Mouse (Mus musculus) heart, postnatal 4 days (tissue): Measurements from ENCODE around the gene Rad51d. TPM values are rescaled to one million over a fixed set of nuclear protein-coding genes. Genes with fewer than 3 reads are reported as not detected.

ENCODE experiments used
- total RNA-seq, 2 experiments: library from RNA; stranded (reverse); gene quantifications; 2 replicates each; pipeline ENCODE4 v1.2.3; 2021

Gene Rad51d
- total RNA-seq, 2 experiments from 2014 or later: 10.2 to 11.0 TPM

Other genes starting within 250 kb of the Rad51d start
- under 1 TPM in 1 of 2 experiments, not detected in 1; 0.27 TPM for gene Cct6b, start 126.3 kb downstream of the Rad51d start, total RNA-seq
- 10 to 100 TPM; 16.5 to 17.4 TPM for gene Zfp830, start 126.3 kb downstream of the Rad51d start, total RNA-seq
- 10 to 100 TPM; 24.6 to 25.8 TPM for gene Lig3, start 109.5 kb downstream of the Rad51d start, total RNA-seq
- gene Rffl, start 19.4 kb downstream of the Rad51d start, total RNA-seq: 1 to 10 TPM; 3.6 to 4.4 TPM
- under 1 TPM; 0.12 to 0.16 TPM for gene Fndc8, start 1.5 kb upstream of the Rad51d start, total RNA-seq
- 10 to 100 TPM; 17.4 to 20.1 TPM for gene Nle1, start 17.8 kb upstream of the Rad51d start, total RNA-seq
- 100 to 1,000 TPM; 177 to 187 TPM for gene Unc45b, start 19.9 kb upstream of the Rad51d start, total RNA-seq
- 10 to 100 TPM; 33.8 to 38.0 TPM for gene Slfn5, start 60.7 kb upstream of the Rad51d start, total RNA-seq
- 10 to 100 TPM; 14.2 to 14.7 TPM for gene Slfn9, start 101.2 kb upstream of the Rad51d start, total RNA-seq
- under 1 TPM; 0.43 TPM for gene Slfn8, start 130.2 kb upstream of the Rad51d start, total RNA-seq
- gene Slfn2, start 174.5 kb upstream of the Rad51d start, total RNA-seq: 1 to 10 TPM; 1.7 to 1.8 TPM
- gene Slfn1, start 226.2 kb upstream of the Rad51d start, total RNA-seq: under 1 TPM in 1 of 2 experiments, not detected in 1; 0.14 TPM